In the genomic region with DNA sequence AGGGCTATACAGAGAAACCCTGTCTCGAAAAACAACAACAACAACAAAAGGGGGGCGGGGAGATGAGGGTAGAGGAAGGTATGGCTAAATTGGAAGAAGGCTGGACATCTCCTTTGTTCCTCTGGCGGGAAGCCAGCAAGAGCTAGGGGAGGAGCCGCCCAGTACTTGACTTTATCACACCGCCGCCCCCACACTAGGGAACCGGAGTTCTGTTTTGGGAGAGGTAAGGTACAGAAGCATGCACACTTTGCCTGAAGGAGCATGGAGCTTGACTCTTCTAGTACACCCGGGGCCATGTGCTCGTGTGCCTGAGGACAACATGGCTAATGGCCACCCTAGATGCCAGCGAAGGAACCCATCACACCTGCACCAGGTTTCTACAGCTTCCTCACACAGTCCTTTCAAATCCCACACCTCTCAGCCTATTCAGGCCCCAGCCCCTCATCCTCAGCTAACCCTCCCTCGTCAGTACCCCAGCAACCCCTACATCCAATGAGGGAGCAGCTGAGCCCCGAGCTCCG, we compare ENCODE assay signal across 7 mouse cellular contexts. TPM values are rescaled to one million over a fixed set of nuclear protein-coding genes. Genes with fewer than 3 reads are reported as not detected.
DNase-seq lines count a peak whose midpoint lies in the region; ATAC-seq and TF ChIP-seq lines count a peak whose summit lies in the region.

No protein-coding gene starts in this region.

- peaks cover 60% of the 10 kb centered on the region for H3K27me3 ChIP-seq in embryonic facial prominence, embryonic 10.5 days (replicated peaks; ENCODE audit: low read depth, poor library complexity, severe bottlenecking)
- H3K27me3 ChIP-seq in hindbrain, embryonic 12.5 days = peaks cover 27% of the 10 kb centered on the region
- H3K27me3 ChIP-seq in midbrain, embryonic 15.5 days (replicated peaks) = peaks cover 17% of the 10 kb centered on the region; the same call in 1 of the 2 replicates

- no peak for TF ChIP-seq CTCF in left cerebral cortex, adult 2 months (IDR thresholded peaks at IDR 0.05)

- peak overlapping the region; percentile 60 for H3K4me2 ChIP-seq in hindbrain, embryonic 12.5 days (replicated peaks)
- H3K4me2 ChIP-seq in midbrain, embryonic 15.5 days = peak overlapping the region; percentile 54

- intact Hi-C loops in left cerebral cortex, adult 2 months (cut with DNase I) = loop anchor here (1.0 to 5.0 kb wide), 5 partner anchors 58 to 340 kb away; no protein-coding TSS in a partner anchor

- H3K9ac ChIP-seq in hindbrain, embryonic 12.5 days = peak overlapping the region; percentile 51
- H3K9ac ChIP-seq in midbrain, embryonic 15.5 days = peak overlapping the region; percentile 2; the same call in 1 of the 2 replicates

- peak overlapping the region; percentile 69 for H3K27ac ChIP-seq in left cerebral cortex, adult 2 months
- H3K27ac ChIP-seq in embryonic facial prominence, embryonic 10.5 days (replicated peaks) = no peak overlapping the region
- H3K27ac ChIP-seq in hindbrain, embryonic 12.5 days = no peak overlapping the region
- H3K27ac ChIP-seq in midbrain, embryonic 15.5 days = 0 out of 2 replicates have a peak overlapping the region, but pooled peaks have one; percentile 11

- peak overlapping the region; percentile 50 for H3K4me3 ChIP-seq in left cerebral cortex, adult 2 months
- peak overlapping the region; percentile 48 for H3K4me3 ChIP-seq in embryonic facial prominence, embryonic 10.5 days
- H3K4me3 ChIP-seq in hindbrain, embryonic 12.5 days = peak overlapping the region; percentile 32
- H3K4me3 ChIP-seq in midbrain, embryonic 15.5 days = peak overlapping the region; percentile 33

- no peak for DNase-seq in left cerebral cortex, adult 2 months (ENCODE audit: extremely low spot score in 1 of 2, low spot score in 2 of 2)
- DNase-seq in left cerebral cortex, adult 11 months (ENCODE audit: low spot score) = no peak
- no peak for DNase-seq in embryonic facial prominence, embryonic 10.5 days (ENCODE audit: low spot score)
- no peak for DNase-seq in adrenal gland, adult (ENCODE audit: inconsistent age in 2 of 2, low spot score in 1 of 2)

- ATAC-seq in hindbrain, embryonic 12.5 days (ENCODE audit: low FRiP score) = no peak; the same call in 1 of the 2 replicates
- peak; percentile 4 for ATAC-seq in midbrain, embryonic 15.5 days (replicated peaks)
- ATAC-seq in activated CD4-positive, CD25-positive, alpha-beta regulatory T cell, adult 4 months = no peak

- no peaks in the 10 kb centered on the region for H3K36me3 ChIP-seq in embryonic facial prominence, embryonic 10.5 days (replicated peaks)
- H3K36me3 ChIP-seq in hindbrain, embryonic 12.5 days = no peaks in the 10 kb centered on the region
- H3K36me3 ChIP-seq in midbrain, embryonic 15.5 days (replicated peaks) = no peaks in the 10 kb centered on the region

- H3K9me3 ChIP-seq in embryonic facial prominence, embryonic 10.5 days = no peaks in the 10 kb centered on the region
- H3K9me3 ChIP-seq in hindbrain, embryonic 12.5 days (replicated peaks) = no peaks in the 10 kb centered on the region
- no peaks in the 10 kb centered on the region for H3K9me3 ChIP-seq in midbrain, embryonic 15.5 days

- WGBS in embryonic facial prominence, embryonic 10.5 days = 22% methylated on average over 13 of the region's 13 CpGs
- 24% methylated on average over 12 of the region's 13 CpGs for WGBS in hindbrain, embryonic 12.5 days
- 20% methylated on average over 13 of the region's 13 CpGs for WGBS in midbrain, embryonic 15.5 days

- H3K4me1 ChIP-seq in embryonic facial prominence, embryonic 10.5 days = peaks cover 30% of the 10 kb centered on the region
- H3K4me1 ChIP-seq in hindbrain, embryonic 12.5 days = peaks cover 14% of the 10 kb centered on the region
- H3K4me1 ChIP-seq in midbrain, embryonic 15.5 days = peaks cover 9% of the 10 kb centered on the region

RNA-seq across cellular contexts. Expression of gene Cyp11a1, which starts 8.6 kb away (rescaled TPM):
- 1 to 10 TPM; 3.8 to 4.7 TPM for total RNA-seq in left cerebral cortex, adult 2 months (2021)
- polyA plus RNA-seq in embryonic facial prominence, embryonic 10.5 days (2016; fragmentation: Nextera tagmentation; extraction: Ambion mirVana) = not detected in 2 replicates
- polyA plus RNA-seq in hindbrain, embryonic 12.5 days (2016; fragmentation: Nextera tagmentation; extraction: Ambion mirVana) = 0.17 and 0.38 TPM in 2 replicates
- 0.44 and 1.1 TPM in 2 replicates for polyA plus RNA-seq in midbrain, embryonic 15.5 days (2015; fragmentation: Nextera tagmentation; extraction: Ambion mirVana)
- polyA plus RNA-seq in activated CD4-positive, CD25-positive, alpha-beta regulatory T cell, adult 4 months (2017; shearing (Covaris generic)) = not detected

RNA-seq across cellular contexts. Expression of gene Sema7a, which starts 57.7 kb away (rescaled TPM):
- 100 to 1,000 TPM; 151 to 160 TPM for total RNA-seq in left cerebral cortex, adult 2 months (2021)
- polyA plus RNA-seq in embryonic facial prominence, embryonic 10.5 days (2016; fragmentation: Nextera tagmentation; extraction: Ambion mirVana) = 0.08 and 0.25 TPM in 2 replicates
- polyA plus RNA-seq in hindbrain, embryonic 12.5 days (2016; fragmentation: Nextera tagmentation; extraction: Ambion mirVana) = 1.0 and 1.7 TPM in 2 replicates
- 2.1 and 2.3 TPM in 2 replicates for polyA plus RNA-seq in midbrain, embryonic 15.5 days (2015; fragmentation: Nextera tagmentation; extraction: Ambion mirVana)
- polyA plus RNA-seq in activated CD4-positive, CD25-positive, alpha-beta regulatory T cell, adult 4 months (2017; shearing (Covaris generic)) = under 1 TPM; 0.16 to 0.55 TPM

Comparison
In these comparisons a context has a peak if more than half of its experiments do, and no peak if none do; other contexts are left out.
1. H3K27ac ChIP-seq: peak in left cerebral cortex, adult 2 months (single experiment) and midbrain, embryonic 15.5 days (single experiment); none in embryonic facial prominence, embryonic 10.5 days (single experiment) and hindbrain, embryonic 12.5 days (single experiment).
2. Peak in every context shown above with its lines, with median percentiles within 50 percentile points of each other: H3K4me3 ChIP-seq.